Mouse (Mus musculus): ENCODE data around the gene Ptpn18. TPM values are rescaled to one million over a fixed set of nuclear protein-coding genes. Genes with fewer than 3 reads are reported as not detected.

Gene Ptpn18
- 10.4 and 10.8 TPM in 2 replicates for polyA plus RNA-seq (2016; fragmentation: Nextera tagmentation; extraction: Ambion mirVana)

- H3K36me3 ChIP-seq, result no peaks in the 10 kb centered on the region
- H3K9ac ChIP-seq, result peak within 1 kb of the TSS; percentile 67
- H3K27me3 ChIP-seq (replicated peaks), result peaks cover 25% of the 10 kb centered on the region
- no peaks in the 10 kb centered on the region for H3K9me3 ChIP-seq (replicated peaks)
- H3K4me1 ChIP-seq (replicated peaks), result peaks cover 4% of the 10 kb centered on the region; the same call in 1 of the 2 replicates
- no peak within 1 kb of the TSS for H3K27ac ChIP-seq (ENCODE audit: poor library complexity, severe bottlenecking)
- peak; percentile 91 for ATAC-seq (ENCODE audit: insufficient number of reproducible peaks, low FRiP score)
- peak within 1 kb of the TSS; percentile 90 for H3K4me2 ChIP-seq
- peak within 1 kb of the TSS; percentile 64 for H3K4me3 ChIP-seq
- under 1% methylated on average over 48 of the region's 48 CpGs for WGBS
Observed at GRCm38 (mm10) chr1:34459284-34460060, at the start of gene Ptpn18. TSS of gene Ptpn18 (plus strand) at chr1:34459762.

GRCm38 (mm10) chr1:34428466-34428865 lies 31.1 kb upstream of the Ptpn18 start:
- ATAC-seq (ENCODE audit: insufficient number of reproducible peaks, low FRiP score), result no peak
- Histone ChIP-seq H3K27ac (ENCODE audit: poor library complexity, severe bottlenecking) (no peak overlapping the region), H3K9ac (no peak overlapping the region), H3K4me2 (no peak overlapping the region), H3K36me3 (peaks cover 25% of the 10 kb centered on the region), H3K9me3 (replicated peaks) (peaks cover 40% of the 10 kb centered on the region), H3K4me3 (no peak overlapping the region), H3K27me3 (replicated peaks) (no peaks in the 10 kb centered on the region), H3K4me1 (replicated peaks) (no peaks in the 10 kb centered on the region)
- WGBS, result 97% methylated on average over 2 of the region's 2 CpGs

GRCm38 (mm10) chr1:34429281-34429680 lies 30.3 kb upstream of the Ptpn18 start:
- no peak overlapping the region for H3K27ac ChIP-seq (ENCODE audit: poor library complexity, severe bottlenecking)
- no peak overlapping the region for H3K4me3 ChIP-seq
- H3K4me2 ChIP-seq, result no peak overlapping the region
- WGBS, result 86% methylated on average over 4 of the region's 4 CpGs
- H3K4me1 ChIP-seq (replicated peaks), result peaks cover 3% of the 10 kb centered on the region; the same call in 1 of the 2 replicates
- no peak overlapping the region for H3K9ac ChIP-seq
- peaks cover 40% of the 10 kb centered on the region for H3K9me3 ChIP-seq (replicated peaks)
- peaks cover 25% of the 10 kb centered on the region for H3K36me3 ChIP-seq
- no peaks in the 10 kb centered on the region for H3K27me3 ChIP-seq (replicated peaks)
- no peak for ATAC-seq (ENCODE audit: insufficient number of reproducible peaks, low FRiP score)

- H3K4me1 ChIP-seq (replicated peaks), result peaks cover 3% of the 10 kb centered on the region; the same call in 1 of the 2 replicates
- H3K4me2 ChIP-seq, result no peak overlapping the region
- H3K27ac ChIP-seq (ENCODE audit: poor library complexity, severe bottlenecking), result no peak overlapping the region
- no peak overlapping the region for H3K4me3 ChIP-seq
- no peaks in the 10 kb centered on the region for H3K27me3 ChIP-seq (replicated peaks)
- H3K9ac ChIP-seq, result no peak overlapping the region
- ATAC-seq (ENCODE audit: insufficient number of reproducible peaks, low FRiP score), result no peak
- H3K36me3 ChIP-seq, result peaks cover 25% of the 10 kb centered on the region
- 96% methylated on average over 3 of the region's 3 CpGs for WGBS
- H3K9me3 ChIP-seq (replicated peaks), result peaks cover 40% of the 10 kb centered on the region
Observed at GRCm38 (mm10) chr1:34430981-34431380, 28.6 kb upstream of the Ptpn18 start.

GRCm38 (mm10) chr1:34431431-34431830 lies 28.1 kb upstream of the Ptpn18 start:
- H3K9ac ChIP-seq, result no peak overlapping the region
- H3K4me3 ChIP-seq, result no peak overlapping the region
- H3K27me3 ChIP-seq (replicated peaks), result no peaks in the 10 kb centered on the region
- peaks cover 39% of the 10 kb centered on the region for H3K9me3 ChIP-seq (replicated peaks)
- no peak overlapping the region for H3K4me2 ChIP-seq
- peaks cover 25% of the 10 kb centered on the region for H3K36me3 ChIP-seq
- 95% methylated on average over 9 of the region's 9 CpGs for WGBS
- ATAC-seq (ENCODE audit: insufficient number of reproducible peaks, low FRiP score), result no peak
- H3K4me1 ChIP-seq (replicated peaks), result peaks cover 3% of the 10 kb centered on the region; the same call in 1 of the 2 replicates
- H3K27ac ChIP-seq (ENCODE audit: poor library complexity, severe bottlenecking), result no peak overlapping the region

GRCm38 (mm10) chr1:34432411-34432775 lies 27.2 kb upstream of the Ptpn18 start:
- peak overlapping the region; percentile 46 for H3K4me3 ChIP-seq
- peaks cover 32% of the 10 kb centered on the region for H3K9me3 ChIP-seq (replicated peaks)
- no peak for ATAC-seq (ENCODE audit: insufficient number of reproducible peaks, low FRiP score)
- H3K27ac ChIP-seq (ENCODE audit: poor library complexity, severe bottlenecking), result no peak overlapping the region
- H3K9ac ChIP-seq, result 0 out of 2 replicates have a peak overlapping the region, but pooled peaks have one; percentile 68
- no peaks in the 10 kb centered on the region for H3K27me3 ChIP-seq (replicated peaks)
- peak overlapping the region; percentile 74 for H3K4me2 ChIP-seq
- peaks cover 3% of the 10 kb centered on the region; the same call in 1 of the 2 replicates for H3K4me1 ChIP-seq (replicated peaks)
- H3K36me3 ChIP-seq, result peaks cover 31% of the 10 kb centered on the region
- WGBS, result 55% methylated on average over 13 of the region's 13 CpGs

- Histone ChIP-seq H3K27me3 (replicated peaks) (no peaks in the 10 kb centered on the region), H3K9me3 (replicated peaks) (peaks cover 32% of the 10 kb centered on the region), H3K4me3 (peak overlapping the region; percentile 46), H3K9ac (peak overlapping the region; percentile 68), H3K4me1 (replicated peaks) (peaks cover 3% of the 10 kb centered on the region; the same call in 1 of the 2 replicates), H3K36me3 (peaks cover 36% of the 10 kb centered on the region), H3K4me2 (peak overlapping the region; percentile 74), H3K27ac (ENCODE audit: poor library complexity, severe bottlenecking) (peak overlapping the region; percentile 36; the same call in 1 of the 2 replicates)
- ATAC-seq (ENCODE audit: insufficient number of reproducible peaks, low FRiP score), result no peak
- 9% methylated on average over 35 of the region's 35 CpGs for WGBS
Observed at GRCm38 (mm10) chr1:34432776-34433481, 26.6 kb upstream of the Ptpn18 start.

- WGBS, result 10% methylated on average over 19 of the region's 19 CpGs
- Histone ChIP-seq H3K4me3 (peak overlapping the region; percentile 60), H3K27me3 (replicated peaks) (no peaks in the 10 kb centered on the region), H3K9ac (peak overlapping the region; percentile 31; the same call in 1 of the 2 replicates), H3K36me3 (peaks cover 37% of the 10 kb centered on the region), H3K4me1 (replicated peaks) (peaks cover 8% of the 10 kb centered on the region), H3K9me3 (replicated peaks) (peaks cover 32% of the 10 kb centered on the region), H3K4me2 (peak overlapping the region; percentile 61), H3K27ac (ENCODE audit: poor library complexity, severe bottlenecking) (0 out of 2 replicates have a peak overlapping the region, but pooled peaks have one; percentile 34)
- peak; percentile 20; the same call in 1 of the 2 replicates for ATAC-seq (ENCODE audit: insufficient number of reproducible peaks, low FRiP score)
Observed at GRCm38 (mm10) chr1:34433891-34434521, 25.6 kb upstream of the Ptpn18 start.

GRCm38 (mm10) chr1:34434660-34435160 lies 24.9 kb upstream of the Ptpn18 start:
- Histone ChIP-seq H3K4me1 (replicated peaks) (peaks cover 8% of the 10 kb centered on the region), H3K4me3 (peak overlapping the region; percentile 60), H3K27me3 (replicated peaks) (no peaks in the 10 kb centered on the region), H3K4me2 (peak overlapping the region; percentile 61), H3K9me3 (replicated peaks) (peaks cover 26% of the 10 kb centered on the region), H3K9ac (peak overlapping the region; percentile 67), H3K36me3 (peaks cover 36% of the 10 kb centered on the region), H3K27ac (ENCODE audit: poor library complexity, severe bottlenecking) (peak overlapping the region; percentile 76)
- peak; percentile 19 for ATAC-seq (ENCODE audit: insufficient number of reproducible peaks, low FRiP score)
- under 1% methylated on average over 30 of the region's 30 CpGs for WGBS

- WGBS, result 28% methylated on average over 8 of the region's 8 CpGs
- Histone ChIP-seq H3K9ac (peak overlapping the region; percentile 67), H3K27me3 (replicated peaks) (no peaks in the 10 kb centered on the region), H3K4me2 (peak overlapping the region; percentile 61), H3K27ac (ENCODE audit: poor library complexity, severe bottlenecking) (peak overlapping the region; percentile 76), H3K4me3 (peak overlapping the region; percentile 60), H3K9me3 (replicated peaks) (peaks cover 19% of the 10 kb centered on the region), H3K4me1 (replicated peaks) (peaks cover 11% of the 10 kb centered on the region), H3K36me3 (peaks cover 28% of the 10 kb centered on the region)
- ATAC-seq (ENCODE audit: insufficient number of reproducible peaks, low FRiP score), result no peak
Observed at GRCm38 (mm10) chr1:34435371-34436120, 24.0 kb upstream of the Ptpn18 start.
